Mouse (Mus musculus) ES-E14 (cell line): Measurements from ENCODE around the gene Ptprm. TPM values are rescaled to one million over a fixed set of nuclear protein-coding genes. Genes with fewer than 3 reads are reported as not detected.

Experiments
- DNase-seq: peaks from one replicate; pipeline ENCODE4 v3.0.0-alpha.2; 2013; ENCODE audit warnings: low read depth, low spot score
- H3K27ac ChIP-seq: 2 replicates; pipeline ENCODE4 v1.5.1; 2012; ENCODE audit warnings: low read depth, mild to moderate bottlenecking, low read length, moderate library complexity, mixed read lengths; ENCODE audit not compliant: poor library complexity, insufficient read depth, severe bottlenecking
- H3K36me3 ChIP-seq: 2 replicates; pipeline ENCODE4 v1.6.1; 2012; ENCODE audit warnings: mild to moderate bottlenecking, low read length, moderate library complexity, mixed read lengths; ENCODE audit not compliant: control insufficient read depth, poor library complexity, insufficient read depth, severe bottlenecking
- H3K4me1 ChIP-seq, 2 experiments: fragments of 150-350 bp in 1 of 2; sonication (generic) in 1 of 2; 2 replicates each; pipeline ENCODE4 v1.6.1; 2012; ENCODE audit warnings: low read length in 2 of 2, mild to moderate bottlenecking in 1 of 2, mixed read lengths in 1 of 2; ENCODE audit not compliant: control insufficient read depth in 2 of 2, insufficient read depth in 2 of 2, poor library complexity in 1 of 2
- H3K4me3 ChIP-seq, 2 experiments: fragments of 150-350 bp in 1 of 2; sonication (generic) in 1 of 2; 2 replicates each; pipeline ENCODE4 v1.5.1; 2012; ENCODE audit warnings: low read length in 2 of 2, low read depth in 1 of 2, mild to moderate bottlenecking in 1 of 2, mixed read lengths in 1 of 2; ENCODE audit not compliant: insufficient read depth in 1 of 2, poor library complexity in 1 of 2, severe bottlenecking in 1 of 2
- H3K9ac ChIP-seq: 2 replicates; pipeline ENCODE4 v1.6.1; 2012; ENCODE audit warnings: low read depth, mild to moderate bottlenecking, low read length, mixed read lengths; ENCODE audit not compliant: poor library complexity, insufficient read depth, severe bottlenecking
- H3K9me3 ChIP-seq: fragments of 150-350 bp; sonication (generic); 2 replicates; pipeline ENCODE4 v1.6.1; 2012; ENCODE audit warnings: low read depth, mild to moderate bottlenecking, low read length; ENCODE audit not compliant: control insufficient read depth, insufficient read depth
- CHD2 ChIP-seq: IDR thresholded peaks from 2 replicates; pipeline ENCODE4 v1.6.1; 2014; ENCODE audit warnings: mild to moderate bottlenecking, low read depth, low read length, inconsistent platforms
- HCFC1 ChIP-seq: IDR thresholded peaks from 2 replicates; pipeline ENCODE4 v1.6.1; 2012; ENCODE audit warnings: low read length, inconsistent platforms, borderline replicate concordance; ENCODE audit not compliant: insufficient read depth
- MAFK ChIP-seq: IDR thresholded peaks from 2 replicates; pipeline ENCODE4 v1.6.1; 2014; ENCODE audit warnings: mild to moderate bottlenecking, low read depth, low read length, inconsistent platforms; ENCODE audit not compliant: insufficient read depth
- ZC3H11A ChIP-seq: IDR thresholded peaks from 2 replicates; pipeline ENCODE4 v1.6.1; 2012; ENCODE audit warnings: low read depth, mild to moderate bottlenecking, inconsistent platforms, low read length, borderline replicate concordance
- ZNF384 ChIP-seq: IDR thresholded peaks from 2 replicates; pipeline ENCODE4 v1.6.1; 2012; ENCODE audit warnings: low read depth, low read length, inconsistent platforms
- in situ Hi-C, 2 experiments: fragments of 600-800 bp; cut with MboI; formaldehyde crosslinking; loops; one replicate each; pipeline ENCODE4 v1.15.1; 2025; ENCODE audit warnings: low sequenced_read_pairs in 2 of 2, inconsistent platforms in 1 of 2; ENCODE audit not compliant: unreplicated experiment in 2 of 2
- total RNA-seq: library from RNA; depleted of rRNA; stranded (reverse); fragments of 300-350 nt; gene quantifications from 2 replicates; pipeline ENCODE4 v1.2.3, GENCODE M21; 2012

Ptprm gene
- total RNA-seq, 1 experiment, result 2.9 TPM

- no peak for DNase-seq
- TF ChIP-seq ZNF384 (no peak), CHD2 (no peak), HCFC1 (no peak), ZC3H11A (no peak), MAFK (no peak)
- Histone ChIP-seq H3K36me3 (no peaks in the 10 kb centered on the region), H3K4me3 (no peak overlapping the region), H3K9ac (no peak overlapping the region), H3K9me3 (no peaks in the 10 kb centered on the region), H3K27ac (no peak overlapping the region), H3K4me1 (no peaks in the 10 kb centered on the region)
- in situ Hi-C loops, result no loop called here
Observed at GRCm38 (mm10) chr17:67047697-67048096, 306.6 kb downstream of the Ptprm start.

DNA sequence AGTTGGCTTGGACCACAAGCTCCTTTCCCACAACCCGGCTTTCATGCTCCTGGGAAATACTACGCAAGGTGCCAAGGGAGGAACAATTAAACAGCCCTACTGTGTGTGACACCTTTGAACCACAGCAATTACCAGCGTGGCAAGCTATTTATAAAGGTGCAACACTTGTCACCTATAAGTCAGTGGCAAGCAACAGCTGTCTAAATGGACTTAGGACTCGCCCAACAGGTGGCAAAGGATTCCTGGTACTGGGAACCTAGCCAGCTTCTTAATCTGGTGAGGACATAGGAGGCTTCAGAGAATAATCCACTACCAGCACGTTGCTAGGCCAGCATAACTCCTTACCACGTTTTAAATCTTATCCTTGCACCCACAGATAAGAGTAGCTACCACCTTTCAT is 315.7 kb downstream of the Ptprm start:
- no peaks in the 10 kb centered on the region for H3K9me3 ChIP-seq
- in situ Hi-C loops, result no loop called here
- H3K9ac ChIP-seq, result no peak overlapping the region
- TF ChIP-seq ZNF384, result no peak
- no peak for TF ChIP-seq MAFK
- TF ChIP-seq HCFC1, result no peak
- no peak for TF ChIP-seq ZC3H11A
- TF ChIP-seq CHD2, result no peak
- H3K4me3 ChIP-seq, result no peak overlapping the region
- H3K4me1 ChIP-seq, result no peaks in the 10 kb centered on the region
- no peak for DNase-seq
- H3K27ac ChIP-seq, result no peak overlapping the region
- H3K36me3 ChIP-seq, result no peaks in the 10 kb centered on the region

DNA sequence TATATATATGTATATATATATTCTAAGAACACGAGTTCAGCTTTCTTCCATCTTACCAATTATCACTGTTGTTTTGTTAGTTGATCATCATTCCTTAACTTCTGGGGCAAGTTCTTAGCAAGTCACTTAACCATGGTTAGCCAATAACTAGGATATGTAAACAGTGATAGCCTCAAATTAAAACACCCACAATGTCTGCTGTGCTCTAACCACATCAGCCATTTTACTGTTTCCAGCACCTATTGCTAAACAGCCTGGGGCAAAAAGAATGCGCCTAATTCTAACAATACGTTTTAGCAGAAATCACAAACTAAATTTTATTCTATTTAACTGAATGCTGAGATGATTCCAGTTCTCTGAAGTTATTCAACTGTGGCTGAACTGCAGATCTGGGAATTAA is 320.7 kb downstream of the Ptprm start:
- Histone ChIP-seq H3K9ac (no peak overlapping the region), H3K36me3 (no peaks in the 10 kb centered on the region), H3K4me1 (no peaks in the 10 kb centered on the region), H3K4me3 (no peak overlapping the region), H3K9me3 (no peaks in the 10 kb centered on the region), H3K27ac (no peak overlapping the region)
- no peak for TF ChIP-seq ZC3H11A
- no peak for TF ChIP-seq CHD2
- TF ChIP-seq HCFC1, result no peak
- no peak for TF ChIP-seq ZNF384
- no peak for TF ChIP-seq MAFK
- no peak for DNase-seq
- in situ Hi-C loops, result no loop called here

GRCm38 (mm10) chr17:67032021-67032420 is 322.2 kb downstream of the Ptprm start:
- no peaks in the 10 kb centered on the region for H3K4me1 ChIP-seq
- no peak overlapping the region for H3K27ac ChIP-seq
- TF ChIP-seq ZNF384 (no peak), HCFC1 (no peak), MAFK (no peak), CHD2 (no peak), ZC3H11A (no peak)
- no peaks in the 10 kb centered on the region for H3K36me3 ChIP-seq
- DNase-seq, result no peak
- in situ Hi-C loops, result no loop called here
- H3K4me3 ChIP-seq, result no peak overlapping the region
- no peaks in the 10 kb centered on the region for H3K9me3 ChIP-seq
- no peak overlapping the region for H3K9ac ChIP-seq

- Histone ChIP-seq H3K4me3 (no peak overlapping the region), H3K9ac (no peak overlapping the region), H3K9me3 (no peaks in the 10 kb centered on the region), H3K36me3 (no peaks in the 10 kb centered on the region), H3K27ac (no peak overlapping the region), H3K4me1 (no peaks in the 10 kb centered on the region)
- TF ChIP-seq CHD2 (no peak), HCFC1 (no peak), ZNF384 (no peak), ZC3H11A (no peak), MAFK (no peak)
- DNase-seq, result no peak
- in situ Hi-C loops, result no loop called here
Observed at GRCm38 (mm10) chr17:67031341-67031740, 322.9 kb downstream of the Ptprm start.
